Comparison of ENCODE assay signal across 9 mouse cellular contexts in genomic region chr11:80474175-80474691, GRCm38 (mm10). TPM values are rescaled to one million over a fixed set of nuclear protein-coding genes. Genes with fewer than 3 reads are reported as not detected.
DNase-seq lines count a peak whose midpoint lies in the region; ATAC-seq lines count a peak whose summit lies in the region.
"Had no signal": no experiment of that assay in that cellular context is flagged by ENCODE, and none has a peak within 500 bp of the region (broad histone marks: within the 10 kb centered on the region; RNA-seq: fewer than 3 reads in every experiment).

No protein-coding gene starts in this region.

- H3K9ac ChIP-seq in midbrain, embryonic 14.5 days (replicated peaks; ENCODE audit: low read length), result no peak overlapping the region
- H3K9ac ChIP-seq in midbrain, embryonic 11.5 days (ENCODE audit: low read length), result no peak overlapping the region
- H3K9ac ChIP-seq: liver, embryonic 15.5 days had no signal

- no peaks in the 10 kb centered on the region for H3K27me3 ChIP-seq in midbrain, embryonic 14.5 days (ENCODE audit: control insufficient read depth, insufficient read depth, low read length)
- H3K27me3 ChIP-seq in midbrain, embryonic 11.5 days (ENCODE audit: control insufficient read depth, insufficient read depth, low read length), result peaks cover 19% of the 10 kb centered on the region
- H3K27me3 ChIP-seq in hindbrain, embryonic 10.5 days (ENCODE audit: insufficient read depth, poor library complexity, severe bottlenecking), result peaks cover 48% of the 10 kb centered on the region

- H3K4me3 ChIP-seq in midbrain, embryonic 14.5 days (replicated peaks; ENCODE audit: low read depth, low read length), result no peak overlapping the region
- no peak overlapping the region for H3K4me3 ChIP-seq in midbrain, embryonic 11.5 days (ENCODE audit: low read depth, low read length)
- no peak overlapping the region for H3K4me3 ChIP-seq in hindbrain, embryonic 10.5 days
- H3K4me3 ChIP-seq: liver, embryonic 15.5 days had no signal

- ATAC-seq in midbrain, embryonic 14.5 days (ENCODE audit: low FRiP score, low TSS enrichment), result no peak
- ATAC-seq in midbrain, embryonic 11.5 days (ENCODE audit: low FRiP score), result no peak

- no peak overlapping the region for H3K27ac ChIP-seq in midbrain, embryonic 14.5 days (replicated peaks; ENCODE audit: low read depth, low read length)
- no peak overlapping the region for H3K27ac ChIP-seq in midbrain, embryonic 11.5 days (ENCODE audit: low read depth, low read length)
- H3K27ac ChIP-seq in hindbrain, embryonic 10.5 days, result no peak overlapping the region
- H3K27ac ChIP-seq: liver, embryonic 15.5 days had no signal

- DNase-seq in frontal cortex, postnatal 10 days (ENCODE audit: low spot score in 2 of 2), result peak; percentile 49 to 57
- no peak for DNase-seq in frontal cortex, adult 2 months (ENCODE audit: extremely low spot score in 1 of 2, low spot score in 1 of 2)
- DNase-seq in midbrain, embryonic 14.5 days, result peak; percentile 64
- DNase-seq in midbrain, embryonic 11.5 days (ENCODE audit: low spot score, missing footprints), result no peak
- peak; percentile 72 to 73 for DNase-seq in cerebellum, postnatal 36 days
- peak; percentile 38 for DNase-seq in naive thymus-derived CD4-positive, alpha-beta T cell, adult 2 months (ENCODE audit: low read depth)
- no peak for DNase-seq in heart, postnatal 4 days
- no peak for DNase-seq in hindbrain, embryonic 10.5 days (ENCODE audit: low spot score)

- peaks cover 45% of the 10 kb centered on the region for H3K36me3 ChIP-seq in midbrain, embryonic 14.5 days (ENCODE audit: control insufficient read depth, insufficient read depth, low read length)
- H3K36me3 ChIP-seq in midbrain, embryonic 11.5 days (ENCODE audit: control insufficient read depth, insufficient read depth, low read length), result peaks cover 17% of the 10 kb centered on the region
- peaks cover 68% of the 10 kb centered on the region for H3K36me3 ChIP-seq in hindbrain, embryonic 10.5 days

- no peaks in the 10 kb centered on the region for H3K9me3 ChIP-seq in midbrain, embryonic 14.5 days (ENCODE audit: control insufficient read depth, low read length)
- H3K9me3 ChIP-seq in midbrain, embryonic 11.5 days (ENCODE audit: control insufficient read depth, low read length), result no peaks in the 10 kb centered on the region
- H3K9me3 ChIP-seq in hindbrain, embryonic 10.5 days, result no peaks in the 10 kb centered on the region
- H3K9me3 ChIP-seq: liver, embryonic 15.5 days had no signal

- WGBS in midbrain, embryonic 14.5 days, result 56% methylated on average over 2 of the region's 2 CpGs
- 68% methylated on average over 2 of the region's 2 CpGs for WGBS in midbrain, embryonic 11.5 days
- 49% methylated on average over 2 of the region's 2 CpGs for WGBS in hindbrain, embryonic 10.5 days

- H3K4me1 ChIP-seq in midbrain, embryonic 14.5 days (ENCODE audit: control insufficient read depth, insufficient read depth, low read length), result 0 out of 2 replicates have a peak, but pooled peaks cover 5% of the 10 kb centered on the region
- peaks cover 12% of the 10 kb centered on the region for H3K4me1 ChIP-seq in midbrain, embryonic 11.5 days (ENCODE audit: control insufficient read depth, insufficient read depth, low read length)
- peaks cover 37% of the 10 kb centered on the region for H3K4me1 ChIP-seq in hindbrain, embryonic 10.5 days (replicated peaks)

- no peak overlapping the region for H3K4me2 ChIP-seq in midbrain, embryonic 14.5 days (ENCODE audit: low read length)
- no peak overlapping the region for H3K4me2 ChIP-seq in midbrain, embryonic 11.5 days
- H3K4me2 ChIP-seq: liver, embryonic 15.5 days had no signal

RNA-seq across cellular contexts. Expression of gene Cdk5r1, which starts 2.6 kb away (rescaled TPM):
- 242 and 258 TPM in 2 replicates for polyA plus RNA-seq in frontal cortex, adult 2 months (2012; rRNA removed)
- 103 and 134 TPM in 2 replicates for polyA plus RNA-seq in midbrain, embryonic 14.5 days (2014; fragmentation: Nextera tagmentation; extraction: Ambion mirVana)
- 16.3 and 16.6 TPM in 2 replicates for polyA plus RNA-seq in midbrain, embryonic 11.5 days (2014; fragmentation: Nextera tagmentation; extraction: Ambion mirVana)
- total RNA-seq in heart, postnatal 4 days (2021), result 1 to 10 TPM; 1.2 to 1.8 TPM
- 7.0 and 18.0 TPM in 2 replicates for polyA plus RNA-seq in hindbrain, embryonic 10.5 days (2016; fragmentation: Nextera tagmentation; extraction: Ambion mirVana)

RNA-seq across cellular contexts. Expression of gene Psmd11, which starts 45.8 kb away (rescaled TPM):
- polyA plus RNA-seq in frontal cortex, adult 2 months (2012; rRNA removed), result 72.2 and 73.9 TPM in 2 replicates
- 266 and 299 TPM in 2 replicates for polyA plus RNA-seq in midbrain, embryonic 14.5 days (2014; fragmentation: Nextera tagmentation; extraction: Ambion mirVana)
- polyA plus RNA-seq in midbrain, embryonic 11.5 days (2014; fragmentation: Nextera tagmentation; extraction: Ambion mirVana), result 347 and 375 TPM in 2 replicates
- 100 to 1,000 TPM; 104 to 111 TPM for total RNA-seq in heart, postnatal 4 days (2021)
- polyA plus RNA-seq in hindbrain, embryonic 10.5 days (2016; fragmentation: Nextera tagmentation; extraction: Ambion mirVana), result 344 and 387 TPM in 2 replicates

Comparison
In these comparisons a context has a peak if more than half of its experiments do, and no peak if none do; other contexts are left out.
1. DNase-seq: peak in frontal cortex, postnatal 10 days (2 of 2), midbrain, embryonic 14.5 days (single experiment), cerebellum, postnatal 36 days (2 of 2) and naive thymus-derived CD4-positive, alpha-beta T cell, adult 2 months (single experiment); none in frontal cortex, adult 2 months (0 of 2), midbrain, embryonic 11.5 days (single experiment), heart, postnatal 4 days (single experiment) and hindbrain, embryonic 10.5 days (single experiment).